Mouse (Mus musculus): ENCODE measurements around the gene Mrps14.

Gene Mrps14

GRCm38 (mm10) chr1:160227850-160228249 is 32.8 kb downstream of the Mrps14 start:
- no peak for DNase-seq (ENCODE audit: low spot score)

- DNase-seq (ENCODE audit: low spot score), result no peak
Measured at GRCm38 (mm10) chr1:160231013-160231412, 36.0 kb downstream of the Mrps14 start.

GRCm38 (mm10) chr1:160232113-160232512 is 37.1 kb downstream of the Mrps14 start:
- DNase-seq (ENCODE audit: low spot score), result no peak

GRCm38 (mm10) chr1:160233921-160234320 is 38.9 kb downstream of the Mrps14 start:
- no peak for DNase-seq (ENCODE audit: low spot score)

GRCm38 (mm10) chr1:160237981-160238380 is 43.0 kb downstream of the Mrps14 start:
- DNase-seq (ENCODE audit: low spot score), result no peak

GRCm38 (mm10) chr1:160238852-160239443 is 43.9 kb downstream of the Mrps14 start:
- DNase-seq (ENCODE audit: low spot score), result no peak

- DNase-seq (ENCODE audit: low spot score), result no peak
Measured at GRCm38 (mm10) chr1:160240091-160240490, 45.1 kb downstream of the Mrps14 start.

GRCm38 (mm10) chr1:160244689-160245088 is 49.7 kb downstream of the Mrps14 start:
- no peak for DNase-seq (ENCODE audit: low spot score)

- DNase-seq (ENCODE audit: low spot score), result peak; percentile 53
Measured at GRCm38 (mm10) chr1:160245954-160246353, 50.9 kb downstream of the Mrps14 start.

GRCm38 (mm10) chr1:160246844-160247243 is 51.8 kb downstream of the Mrps14 start:
- DNase-seq (ENCODE audit: low spot score), result no peak

GRCm38 (mm10) chr1:160247473-160247872 is 52.5 kb downstream of the Mrps14 start:
- peak; percentile 61 for DNase-seq (ENCODE audit: low spot score)

- no peak for DNase-seq (ENCODE audit: low spot score)
Measured at GRCm38 (mm10) chr1:160249786-160250185, 54.8 kb downstream of the Mrps14 start.

- no peak for DNase-seq (ENCODE audit: low spot score)
Measured at GRCm38 (mm10) chr1:160250782-160251181, 55.8 kb downstream of the Mrps14 start.

- no peak for DNase-seq (ENCODE audit: low spot score)
Measured at GRCm38 (mm10) chr1:160251388-160252007, 56.5 kb downstream of the Mrps14 start.

Measured in T-cell, adult 2 months (primary cell).